Mouse (Mus musculus) c-Kit-positive CD71-positive TER-119-positive erythroid progenitor cells, embryonic 14.5 days (primary cell): Measurements from ENCODE around the gene Arid3a.

Experiments
- DNase-seq: peaks from one replicate; pipeline ENCODE4 v3.0.0-alpha.2; 2013; ENCODE audit warnings: low spot score

Gene Arid3a

DNA sequence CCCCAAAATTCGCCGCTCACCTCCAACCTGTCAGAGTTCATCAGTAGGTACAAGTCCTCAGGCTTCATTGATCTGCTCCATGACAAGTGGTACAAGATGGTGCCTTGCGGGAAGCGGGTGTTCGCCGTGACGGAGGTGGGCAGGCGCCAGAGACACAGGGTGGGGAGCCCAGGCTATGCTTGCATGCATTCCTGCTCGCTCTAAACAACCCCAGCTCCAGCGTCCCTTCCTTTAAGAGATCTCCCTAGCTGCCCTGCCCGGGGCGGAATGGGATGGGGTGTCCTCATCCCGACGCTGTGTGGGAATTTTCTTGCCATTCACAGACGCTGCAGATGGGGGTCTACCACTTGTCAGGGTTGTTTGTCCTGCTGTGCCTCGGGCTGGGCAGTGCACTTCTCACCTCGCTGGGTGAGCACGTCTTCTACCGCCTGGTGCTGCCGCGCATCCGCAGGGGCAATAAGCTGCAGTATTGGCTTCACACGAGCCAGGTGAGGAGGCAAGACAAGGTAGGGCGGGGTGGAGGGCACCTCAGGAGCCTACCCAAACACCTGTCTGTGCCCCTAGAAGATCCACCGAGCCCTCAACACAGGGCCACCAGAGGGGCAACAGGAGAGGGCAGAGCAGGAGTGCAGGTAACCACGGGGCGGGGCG, 49.4 kb downstream of the Arid3a start:
- DNase-seq = no peak

DNA sequence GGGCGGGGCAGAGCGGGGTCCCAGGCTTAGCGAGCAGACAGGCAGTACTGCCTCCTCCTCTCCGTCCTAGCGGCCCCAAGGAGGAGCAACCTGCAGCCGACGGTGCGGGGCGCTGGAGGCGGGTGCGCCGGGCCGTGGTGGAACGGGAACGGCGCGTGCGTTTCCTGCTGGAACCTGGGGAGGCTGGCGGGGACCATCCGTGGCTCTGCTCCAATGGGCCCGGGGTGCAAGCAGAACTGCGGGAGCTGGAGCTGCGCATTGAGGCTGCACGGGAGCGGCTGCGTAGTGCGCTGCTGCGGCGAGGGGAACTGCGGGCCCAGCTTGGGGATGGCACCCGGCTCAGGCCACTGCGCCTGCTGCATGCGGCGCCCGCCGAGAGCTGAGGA, 49.9 kb downstream of the Arid3a start:
- no peak for DNase-seq

DNA sequence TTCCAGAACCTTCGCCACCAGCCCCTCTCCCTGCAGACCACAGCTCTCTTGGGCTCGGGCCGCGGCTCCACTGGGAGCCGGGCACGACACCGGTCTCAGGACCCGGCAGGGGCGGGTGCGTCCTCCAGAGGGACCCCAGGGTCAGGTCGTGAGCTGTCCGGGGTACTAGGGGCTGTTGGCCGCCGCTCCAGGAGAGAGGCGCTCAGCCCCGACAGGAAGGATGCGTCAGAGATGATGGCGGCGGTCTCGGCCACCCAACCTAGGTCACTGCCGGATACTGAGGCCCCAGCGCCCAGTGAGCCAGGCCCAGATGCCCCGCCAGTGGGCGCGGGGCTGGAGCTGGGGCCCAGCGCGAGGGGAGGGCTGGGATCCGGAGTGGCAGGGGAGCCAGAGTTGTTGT, 50.5 kb downstream of the Arid3a start:
- no peak for DNase-seq

DNA sequence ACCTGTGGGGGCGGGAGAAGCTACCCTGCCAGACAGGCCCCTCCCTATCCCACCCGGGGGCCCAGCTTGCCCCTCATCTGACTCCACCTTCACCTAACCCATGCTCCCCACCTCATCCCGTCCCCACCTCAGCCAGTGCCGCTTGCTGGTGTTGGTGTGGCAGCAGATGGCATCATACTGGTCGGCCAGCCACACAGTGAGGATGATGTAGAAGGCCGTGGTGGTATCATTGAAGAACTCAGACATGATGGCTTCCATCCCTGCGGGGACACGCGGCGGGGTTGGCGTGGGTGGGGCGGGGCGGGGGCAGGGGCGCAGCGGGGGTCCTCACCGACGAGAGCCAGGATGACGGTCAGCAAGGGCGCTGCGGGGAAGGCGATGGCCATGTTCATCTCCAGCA, 51.2 kb downstream of the Arid3a start:
- no peak for DNase-seq

DNA sequence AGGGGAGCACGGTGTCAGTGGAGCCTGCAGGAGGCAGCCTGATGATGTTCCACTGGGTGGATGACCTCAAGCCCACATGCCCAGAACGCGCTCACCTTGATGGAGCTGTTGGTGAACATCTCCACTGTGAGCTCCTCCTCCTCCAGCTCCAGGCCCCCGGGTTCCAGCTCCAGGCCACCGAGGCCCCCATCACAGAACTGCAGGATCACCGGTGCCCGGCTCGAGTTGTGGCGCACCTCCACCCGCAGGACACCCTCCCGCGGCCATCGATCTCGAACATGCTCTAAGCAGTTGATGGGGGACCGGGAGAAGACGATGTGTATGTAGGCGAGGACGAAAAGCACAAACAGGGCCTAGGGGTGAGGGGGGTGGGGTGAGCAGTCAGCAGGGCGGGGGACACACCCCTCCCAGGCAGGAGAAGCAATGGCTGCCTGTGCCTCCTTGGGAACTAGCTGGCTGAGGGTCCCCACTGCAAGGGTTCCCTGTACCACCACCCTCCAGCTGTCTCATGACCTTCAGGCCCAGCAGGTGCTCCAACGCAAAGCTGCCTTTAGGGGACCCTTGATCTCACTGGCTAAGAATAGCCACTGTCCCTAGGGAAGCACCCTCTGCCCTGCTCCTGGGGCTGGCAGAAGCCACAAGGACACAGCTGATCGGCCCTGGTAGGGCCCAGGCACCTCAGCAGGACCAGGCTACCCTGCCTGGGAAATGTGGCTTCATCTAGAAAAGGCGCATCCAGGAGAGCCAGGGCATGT, 52.7 kb downstream of the Arid3a start:
- no peak for DNase-seq

DNA sequence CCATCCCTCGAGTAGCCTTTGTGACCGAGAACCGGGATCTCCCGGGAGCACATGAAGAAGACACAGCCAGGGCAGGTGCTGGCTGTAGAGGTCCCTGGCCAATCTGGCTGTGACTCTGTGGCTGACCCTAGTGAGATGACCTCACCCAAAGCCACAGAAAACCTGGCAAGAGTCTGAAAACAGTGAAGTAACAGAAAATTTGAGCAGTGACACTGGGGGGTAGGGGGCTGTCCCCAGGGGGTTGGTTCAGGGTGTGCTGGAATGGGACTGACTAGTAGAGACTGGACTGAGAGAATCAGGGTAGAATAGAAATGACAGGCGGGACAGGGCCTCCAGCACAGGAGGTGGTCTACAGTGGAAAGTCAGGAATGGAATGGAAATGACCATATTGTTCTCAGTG, 56.4 kb downstream of the Arid3a start:
- no peak for DNase-seq

DNA sequence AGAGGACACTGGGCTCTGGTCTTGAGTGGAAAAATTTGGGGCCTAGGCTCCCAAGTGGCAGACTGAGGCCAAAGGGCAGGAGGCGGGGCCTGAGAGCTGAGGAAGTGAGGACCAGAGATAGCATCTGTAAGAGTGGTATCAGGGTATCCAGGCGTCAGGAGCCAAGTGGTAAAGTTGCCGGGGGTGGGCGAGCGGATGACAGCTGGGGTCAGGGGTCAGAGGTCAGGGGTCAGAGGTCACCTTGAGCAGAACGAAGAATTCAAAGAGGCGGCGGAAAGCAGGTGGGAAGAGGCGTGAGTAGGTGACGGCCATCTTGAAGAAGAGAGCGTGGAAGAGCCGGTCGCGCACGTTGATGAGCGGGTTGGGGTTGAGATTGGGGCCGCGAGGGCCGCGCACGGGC, 56.8 kb downstream of the Arid3a start:
- peak; percentile 77 for DNase-seq

DNA sequence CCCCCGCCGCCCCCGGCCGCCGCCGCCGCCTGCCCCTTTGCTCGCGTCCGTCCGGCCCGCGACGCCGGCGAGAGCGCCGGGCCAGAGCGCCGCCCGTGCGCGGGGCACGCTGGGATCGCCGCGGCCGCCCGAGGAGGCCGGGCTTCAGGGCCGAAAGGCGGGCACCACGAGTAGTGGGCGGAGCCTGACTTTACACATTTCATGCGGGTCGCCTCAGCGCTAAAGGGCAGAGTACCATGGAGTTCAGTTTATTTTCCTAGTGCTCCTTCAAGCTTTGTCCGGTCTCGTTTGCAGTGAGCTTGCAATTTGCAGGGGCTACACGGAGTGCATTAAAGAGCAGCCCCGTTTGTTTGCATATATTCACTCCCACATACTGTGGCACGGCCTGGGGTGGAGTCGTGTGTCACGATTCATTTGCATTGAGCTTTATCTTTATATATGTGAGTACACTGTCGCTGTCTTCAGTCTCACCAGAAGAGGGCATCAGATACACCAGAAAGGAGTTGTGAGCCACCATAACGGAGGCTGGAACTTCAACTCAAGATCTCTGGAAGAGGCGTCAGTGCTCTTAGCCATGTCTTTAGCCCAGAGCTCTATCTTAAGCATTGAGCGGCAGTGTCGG, 57.5 kb downstream of the Arid3a start, which contains the start of gene Tmem259:
TSS of gene Tmem259 (minus strand) at position 136 of the 622 bp plus-strand sequence.
- peak; percentile 86 for DNase-seq

DNA sequence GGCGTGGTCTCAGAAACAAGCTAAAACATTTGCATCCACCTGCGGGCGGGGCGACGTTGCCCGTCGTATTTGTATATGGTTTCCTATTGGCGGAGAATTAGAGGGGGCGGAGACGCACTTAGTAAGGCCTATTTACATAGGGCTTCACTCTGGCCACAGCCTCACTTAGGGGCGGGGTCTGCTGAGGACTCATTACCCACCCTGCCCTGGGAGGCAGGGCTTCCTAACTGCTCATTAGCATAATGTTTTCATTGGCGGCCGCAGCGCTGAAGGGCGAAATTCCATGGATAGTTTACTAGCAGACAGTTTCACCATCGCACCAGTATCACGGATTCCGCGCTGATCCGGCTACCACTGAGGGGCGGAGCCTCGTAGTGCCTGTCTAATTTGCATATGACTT, 58.0 kb downstream of the Arid3a start:
- peak; percentile 98 for DNase-seq

DNA sequence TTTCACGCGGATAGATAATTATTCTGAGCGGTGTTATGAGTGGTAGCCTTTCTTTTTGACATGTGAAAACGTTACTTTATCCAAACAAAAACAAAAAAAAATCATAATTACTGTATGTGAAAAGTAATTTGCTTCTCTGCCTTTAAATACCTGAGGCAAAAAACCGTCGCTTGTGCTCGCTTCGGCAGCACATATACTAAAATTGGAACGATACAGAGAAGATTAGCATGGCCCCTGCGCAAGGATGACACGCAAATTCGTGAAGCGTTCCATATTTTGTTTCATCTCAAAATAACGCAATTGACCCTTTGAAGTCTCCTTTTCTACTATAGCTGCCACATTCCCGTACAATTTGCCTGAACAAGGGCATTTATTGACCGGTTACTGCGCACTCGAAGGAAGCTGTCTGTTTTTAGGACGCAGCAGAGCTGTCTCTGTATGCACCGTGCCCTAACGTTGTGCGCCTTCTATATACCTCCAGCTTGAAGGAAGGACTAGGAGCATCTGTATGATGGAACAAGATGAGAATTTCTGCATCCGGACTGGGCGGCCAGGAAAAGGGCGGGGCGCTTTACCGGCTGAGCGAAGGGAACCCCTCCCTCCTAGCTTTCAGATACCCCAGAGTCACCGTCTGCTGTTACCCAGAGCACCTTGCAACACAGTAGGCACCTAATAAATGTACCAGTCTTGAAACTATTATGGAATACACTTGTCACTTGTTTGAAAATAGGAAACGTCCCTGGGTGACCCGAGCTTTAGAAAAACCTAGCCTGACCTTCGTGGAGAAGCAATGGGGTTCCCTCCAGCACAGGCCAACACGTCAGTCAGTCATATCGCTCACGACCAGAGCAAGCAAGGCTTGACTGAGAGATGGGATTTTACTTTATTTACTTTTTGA, 58.7 kb downstream of the Arid3a start:
- peak; percentile 75 for DNase-seq

DNA sequence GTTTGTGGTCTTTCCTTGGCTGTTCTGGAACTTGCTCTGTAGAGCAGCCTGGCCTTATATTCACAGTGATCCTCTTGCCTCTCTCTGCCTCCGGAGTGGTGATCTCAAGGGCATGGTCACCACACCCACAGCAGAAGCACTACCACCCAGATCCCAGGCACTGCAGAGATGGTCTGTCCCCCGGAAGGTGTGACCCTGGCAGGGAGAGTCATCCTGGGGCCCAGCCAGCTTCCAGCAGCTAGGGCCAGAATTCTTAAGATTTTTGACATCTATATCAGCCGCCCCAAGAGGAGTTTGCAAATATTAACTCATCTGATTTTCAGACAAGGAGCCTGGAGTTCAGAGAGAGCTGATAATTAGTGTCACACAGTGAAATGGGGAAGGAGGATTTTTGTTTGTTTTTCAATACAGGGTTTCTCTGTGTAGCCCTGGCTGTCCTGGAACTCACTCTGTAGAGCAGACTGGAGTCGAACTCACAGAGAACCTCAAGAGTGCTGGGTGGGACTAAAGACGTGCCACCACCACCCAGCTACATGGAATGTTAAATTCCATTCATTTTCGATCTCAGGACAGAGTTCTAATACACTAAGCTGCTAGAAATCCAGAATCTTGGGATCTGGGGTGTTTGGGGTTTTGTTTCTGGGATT, 59.5 kb downstream of the Arid3a start:
- DNase-seq = peak; percentile 61

DNA sequence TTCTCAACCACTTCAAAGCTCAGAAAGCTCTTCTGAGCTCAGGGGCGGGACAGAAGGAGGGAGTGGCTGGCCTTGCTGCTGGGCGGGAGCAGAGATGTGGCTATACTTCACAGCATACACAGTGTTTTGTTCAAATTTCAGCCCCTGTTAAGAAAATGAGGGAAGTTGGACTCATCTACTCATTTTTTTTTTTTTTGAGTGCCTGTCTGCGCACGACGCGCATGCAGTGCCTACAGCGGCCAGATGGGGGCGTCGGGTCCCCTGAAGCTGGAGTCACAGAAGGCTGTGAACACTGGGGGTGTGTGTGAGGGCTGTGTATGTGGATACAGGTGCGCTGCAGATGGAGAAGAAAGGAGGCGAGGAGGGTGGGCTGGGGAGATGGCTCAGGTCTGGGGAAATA, 60.1 kb downstream of the Arid3a start:
- peak; percentile 77 for DNase-seq

DNA sequence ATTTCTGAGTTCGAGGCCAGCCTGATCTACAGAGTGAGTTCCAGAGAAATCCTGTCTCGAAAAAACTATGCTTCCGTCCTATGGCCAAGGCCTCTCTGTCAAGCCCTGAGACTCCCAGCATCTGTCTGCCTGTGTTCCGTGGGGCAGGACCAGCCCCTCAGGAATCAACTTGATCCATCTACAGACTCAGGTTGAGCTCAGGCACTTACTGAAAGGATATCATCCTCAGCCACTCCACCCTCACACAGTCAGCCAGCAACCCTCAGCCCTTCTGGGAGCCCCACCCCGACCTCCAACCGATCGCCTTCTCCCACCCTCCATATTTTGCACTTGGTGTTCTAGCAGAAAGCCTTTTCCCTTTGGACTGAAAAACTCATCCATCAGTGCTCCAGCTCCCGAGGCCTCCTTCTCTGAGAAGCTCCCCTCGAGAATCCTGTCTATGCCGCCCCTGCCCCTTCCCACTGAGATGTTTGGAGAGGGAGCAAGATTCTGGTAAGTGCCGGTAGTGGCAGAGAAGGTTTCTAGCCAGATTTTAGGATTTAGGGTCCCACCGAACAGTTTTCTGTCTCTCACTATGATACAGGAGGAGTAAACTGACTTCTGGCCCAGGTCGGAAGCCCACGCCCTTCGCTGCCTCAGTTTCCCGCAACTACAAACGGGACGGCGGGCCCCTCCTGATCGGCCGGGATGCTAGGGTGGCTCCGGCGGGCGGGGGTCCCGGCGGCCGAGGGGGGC, 61.1 kb downstream of the Arid3a start:
- no peak for DNase-seq

DNA sequence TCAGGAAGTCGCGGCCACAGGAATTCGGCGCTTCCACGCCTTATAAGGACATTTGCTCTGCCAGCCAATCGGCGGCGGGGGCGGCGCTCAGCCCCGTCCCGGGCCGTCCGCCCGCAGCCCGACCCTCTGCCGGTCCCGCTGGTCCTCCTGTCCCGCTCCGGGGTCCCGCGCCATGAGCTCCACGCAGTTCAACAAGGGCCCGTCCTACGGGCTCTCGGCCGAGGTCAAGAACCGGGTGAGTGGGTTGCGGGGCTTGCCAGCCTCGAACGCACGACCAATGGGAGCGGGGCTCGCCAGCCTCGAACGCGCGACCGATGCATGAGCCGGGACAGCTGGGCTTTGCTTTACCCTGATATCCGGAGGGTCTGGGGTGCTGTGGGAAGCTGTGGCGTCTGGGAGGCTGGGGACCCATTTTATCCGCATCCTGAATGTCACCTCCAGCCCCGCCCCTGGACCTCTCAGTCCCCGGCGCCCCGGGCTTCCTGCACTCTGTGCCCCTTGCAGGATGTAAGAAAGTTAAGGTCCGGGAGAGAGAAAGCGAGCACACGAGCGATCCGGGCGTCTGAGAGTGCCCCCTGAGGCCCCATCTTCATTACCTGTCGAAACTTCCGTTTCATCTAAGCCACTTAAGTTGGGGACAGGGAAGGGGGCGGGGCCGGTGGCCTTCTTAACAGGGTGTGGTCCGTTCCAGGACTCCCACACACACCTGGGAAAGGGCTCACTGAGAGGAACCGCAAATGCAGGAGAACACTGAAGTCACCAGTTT, 61.8 kb downstream of the Arid3a start, which contains the start of gene Cnn2:
TSS of gene Cnn2 (plus strand) at position 79 of the 766 bp plus-strand sequence.
- DNase-seq = no peak

DNA sequence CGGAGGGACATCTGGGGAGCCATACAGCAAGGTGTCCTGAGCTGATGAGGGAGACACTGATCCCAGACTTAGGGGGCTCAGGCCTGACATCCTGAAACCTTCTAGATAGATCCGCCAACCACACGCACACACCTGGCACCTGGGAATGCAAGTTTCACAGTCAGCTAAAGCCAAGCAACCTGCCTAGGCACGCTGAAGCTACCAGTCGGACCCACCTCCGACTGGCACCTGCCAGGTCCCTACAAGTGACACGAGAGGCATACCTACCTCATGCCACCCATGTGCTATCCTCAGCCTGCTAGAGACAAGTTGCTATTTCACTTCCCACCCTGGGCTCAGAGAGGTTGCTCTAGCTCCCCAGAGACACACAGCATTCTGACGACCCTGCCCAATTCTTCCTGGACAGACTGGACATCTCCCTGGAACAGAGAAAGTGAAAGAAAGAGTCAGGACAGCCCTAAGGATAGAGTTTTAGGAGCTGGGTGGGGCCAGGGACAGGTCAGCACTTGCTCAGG, 62.5 kb downstream of the Arid3a start:
- DNase-seq = no peak

DNA sequence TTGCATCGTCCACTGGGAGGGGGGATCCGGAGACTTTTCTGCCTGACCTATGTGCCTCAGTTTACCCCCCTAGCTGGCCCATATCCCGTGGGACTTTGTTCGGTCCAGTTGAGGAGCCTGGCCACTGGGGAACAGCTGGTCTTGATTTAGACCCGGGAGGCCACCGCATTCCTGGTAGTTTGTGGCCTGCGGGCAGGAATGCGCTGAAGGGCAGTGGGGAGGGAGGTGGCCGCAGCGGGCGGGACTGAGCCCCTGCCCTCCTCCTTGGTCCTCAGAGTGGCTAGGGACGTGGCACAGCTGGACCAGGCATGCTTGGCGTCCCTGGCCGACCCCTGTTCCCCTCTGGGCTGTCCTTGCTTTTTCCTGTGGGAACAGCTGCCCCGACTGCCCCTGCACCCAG, 63.0 kb downstream of the Arid3a start:
- no peak for DNase-seq

DNA sequence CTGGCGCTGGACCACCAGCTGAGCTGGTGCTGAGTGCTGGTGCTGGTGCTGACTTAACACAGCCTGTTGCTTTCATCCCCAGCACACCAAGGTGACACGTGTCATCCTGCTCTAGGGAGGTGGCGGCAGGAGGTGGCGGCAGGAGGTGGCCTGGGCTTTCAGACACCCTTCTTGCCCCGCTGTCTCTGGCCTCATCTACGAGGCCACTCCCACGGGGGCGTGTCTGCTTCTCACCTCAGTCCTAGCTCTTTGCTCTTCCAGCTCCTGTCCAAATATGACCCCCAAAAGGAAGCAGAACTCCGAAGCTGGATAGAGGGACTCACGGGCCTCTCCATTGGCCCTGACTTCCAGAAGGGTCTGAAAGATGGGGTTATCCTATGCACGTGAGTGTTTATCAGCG, 64.3 kb downstream of the Arid3a start:
- no peak for DNase-seq

DNA sequence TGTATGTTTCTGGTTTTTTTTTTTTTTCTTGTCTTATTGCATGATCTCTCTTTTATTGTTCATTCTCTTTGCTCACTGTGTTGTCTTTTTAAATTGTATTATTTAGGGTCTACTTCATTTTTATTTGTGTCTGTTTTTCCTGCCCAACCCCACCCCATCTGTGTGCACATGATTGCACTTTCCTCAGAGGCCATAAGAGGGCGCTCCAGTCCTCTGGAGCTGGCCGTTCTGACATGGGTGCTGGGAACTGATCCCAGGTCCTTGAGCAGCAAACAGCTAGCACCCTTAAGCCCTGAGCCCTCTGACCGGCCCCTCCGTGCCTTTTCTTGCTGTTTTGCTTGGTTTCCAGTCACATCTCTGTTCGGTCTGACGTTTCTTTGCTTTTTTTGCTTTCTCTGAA, 64.7 kb downstream of the Arid3a start:
- no peak for DNase-seq

DNA sequence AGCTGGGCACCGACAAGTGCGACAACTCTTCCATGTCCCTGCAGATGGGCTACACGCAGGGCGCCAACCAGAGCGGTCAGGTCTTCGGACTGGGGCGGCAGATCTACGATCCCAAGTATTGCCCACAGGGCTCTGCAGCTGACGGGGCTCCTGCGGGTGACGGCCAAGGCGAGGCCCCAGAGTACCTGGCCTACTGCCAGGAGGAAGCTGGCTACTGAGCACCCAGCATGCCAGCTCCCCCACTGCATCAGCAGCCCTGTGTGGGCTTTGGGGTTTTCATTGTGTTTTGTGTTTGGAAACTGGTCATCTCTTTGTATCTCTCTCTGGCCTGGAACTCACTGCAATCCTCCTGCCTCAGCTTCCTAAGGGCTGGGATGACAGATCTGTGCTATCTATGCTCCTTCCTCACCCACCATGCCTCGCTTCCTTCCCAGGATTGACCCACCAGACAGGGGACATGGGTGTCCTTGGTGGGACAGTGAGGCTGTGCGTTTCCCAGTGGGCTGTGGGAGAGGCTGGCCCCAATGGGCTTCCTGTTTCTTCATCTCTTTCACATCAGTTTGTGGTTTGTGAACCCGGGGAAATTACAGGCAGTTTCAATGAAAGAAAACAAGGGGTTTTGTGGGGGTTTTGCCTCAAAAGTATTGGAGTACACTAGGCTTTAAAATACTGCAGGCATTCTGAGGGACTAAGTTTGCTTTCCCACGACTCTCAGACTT, 67.7 kb downstream of the Arid3a start:
- no peak for DNase-seq
